Mouse (Mus musculus): Measurements from ENCODE around the gene Fndc1.

DNA sequence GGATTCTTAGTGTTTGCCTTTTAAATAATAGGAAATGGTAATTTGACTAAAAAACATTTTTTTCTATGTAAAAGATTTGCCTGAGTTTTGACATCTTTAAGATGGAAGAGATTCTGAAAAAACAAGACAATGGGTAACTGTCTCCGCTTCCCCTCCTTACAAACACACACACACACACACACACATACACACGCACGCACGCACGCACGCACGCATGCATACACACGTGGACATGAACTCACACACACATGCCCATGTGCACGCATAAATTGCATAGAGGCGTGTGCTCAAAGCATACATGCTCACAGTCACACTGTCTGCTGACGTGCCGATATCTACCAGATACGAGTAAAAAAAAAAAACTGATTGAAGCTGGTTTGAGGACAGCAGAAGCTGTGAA is 49.4 kb upstream of the Fndc1 start:
- TF ChIP-seq CTCF (IDR thresholded peaks at IDR 0.05; ENCODE audit: control insufficient read depth, insufficient read depth, low read length) (no peak), POLR2A (IDR thresholded peaks at IDR 0.05; ENCODE audit: borderline replicate concordance, control insufficient read depth, low read depth, low read length) (no peak)
